Mouse (Mus musculus) forebrain, embryonic 16.5 days (tissue): Measurements from ENCODE around the gene Rasgef1a. TPM values are rescaled to one million over a fixed set of nuclear protein-coding genes. Genes with fewer than 3 reads are reported as not detected.
A peak's percentile ranks its signal among the peaks of the same experiment; 100 is the strongest.

ENCODE experiments used
- ATAC-seq: fragments of 200-750 bp; cut with Nextera tagmentation; 2 replicates; pipeline ENCODE4 v1.8.0; 2017; ENCODE audit warnings: mild to moderate bottlenecking, moderate library complexity
- H3K27ac ChIP-seq: fragments of 300-500 bp; sonication (generic); 2 replicates; pipeline ENCODE4 v1.5.1; 2014; ENCODE audit warnings: low read length, control low read depth
- H3K27me3 ChIP-seq: fragments of 300-500 bp; sonication (generic); replicated peaks from 2 replicates; pipeline ENCODE4 v1.6.1; 2014; ENCODE audit warnings: low read length; ENCODE audit not compliant: control insufficient read depth, insufficient read depth
- H3K36me3 ChIP-seq: fragments of 300-500 bp; sonication (generic); 2 replicates; pipeline ENCODE4 v1.6.1; 2014; ENCODE audit not compliant: control insufficient read depth, insufficient read depth
- H3K4me1 ChIP-seq: fragments of 300-500 bp; sonication (generic); replicated peaks from 2 replicates; pipeline ENCODE4 v1.6.1; 2014; ENCODE audit warnings: low read length; ENCODE audit not compliant: control insufficient read depth, insufficient read depth
- H3K4me2 ChIP-seq: fragments of 300-500 bp; sonication (generic); 2 replicates; pipeline ENCODE4 v1.6.1; 2014; ENCODE audit warnings: mild to moderate bottlenecking, low read length, control low read depth
- H3K4me3 ChIP-seq: fragments of 300-500 bp; sonication (generic); replicated peaks from 2 replicates; pipeline ENCODE4 v1.5.1; 2014; ENCODE audit warnings: mild to moderate bottlenecking, low read length, control low read depth
- H3K9ac ChIP-seq: fragments of 300-500 bp; sonication (generic); replicated peaks from 2 replicates; pipeline ENCODE4 v1.6.1; 2014; ENCODE audit warnings: low read depth, low read length, control low read depth
- H3K9me3 ChIP-seq: fragments of 300-500 bp; sonication (generic); 2 replicates; pipeline ENCODE4 v1.6.1; 2016; ENCODE audit warnings: low read length; ENCODE audit not compliant: control insufficient read depth
- WGBS: fragments of 180-500 bp; shearing (Covaris S2); extraction: QIAGEN DNeasy Blood & Tissue Kit; methylation state at CpG from one replicate; pipeline ENCODE4 v1.1.7; 2014; 5-methylcytosine and 5-hydroxymethylcytosine counted together
- polyA plus RNA-seq: library from polyadenylated mRNA; unstranded; fragments of >200 nt; fragmentation: Nextera tagmentation; extraction: Ambion mirVana; gene quantifications from 2 replicates; pipeline ENCODE4 v1.2.1, GENCODE M21; 2015

Rasgef1a gene
- polyA plus RNA-seq, 1 experiment from 2014 or later: 7.0 TPM

DNA sequence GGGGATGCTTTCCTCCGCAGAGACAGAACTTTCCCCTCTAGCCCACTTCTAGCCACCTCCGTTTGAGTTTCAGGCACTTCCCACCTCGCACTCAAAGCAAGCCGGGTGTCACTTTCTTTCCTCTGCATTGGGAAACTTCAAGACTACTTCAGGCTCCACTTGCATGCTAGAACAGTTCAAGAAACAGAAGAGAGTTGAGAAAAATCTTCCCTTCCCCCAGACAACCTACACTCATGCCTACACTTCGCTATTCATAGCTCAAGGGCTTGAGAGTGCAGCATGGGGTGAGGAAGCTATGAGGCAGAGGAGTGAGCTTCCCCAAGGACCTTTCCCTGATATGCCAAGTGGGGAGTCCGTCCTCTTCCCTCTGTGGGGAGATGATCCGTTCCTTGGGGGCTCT, 34.7 kb downstream of the Rasgef1a start:
- H3K4me3 ChIP-seq: no peak overlapping the region
- H3K27me3 ChIP-seq: no peaks in the 10 kb centered on the region
- no peak overlapping the region for H3K27ac ChIP-seq
- no peaks in the 10 kb centered on the region for H3K4me1 ChIP-seq
- 61% methylated on average over 7 of the region's 7 CpGs for WGBS
- no peak overlapping the region for H3K4me2 ChIP-seq
- H3K9ac ChIP-seq: no peak overlapping the region
- ATAC-seq: no peak
- H3K9me3 ChIP-seq: no peaks in the 10 kb centered on the region
- no peaks in the 10 kb centered on the region for H3K36me3 ChIP-seq

DNA sequence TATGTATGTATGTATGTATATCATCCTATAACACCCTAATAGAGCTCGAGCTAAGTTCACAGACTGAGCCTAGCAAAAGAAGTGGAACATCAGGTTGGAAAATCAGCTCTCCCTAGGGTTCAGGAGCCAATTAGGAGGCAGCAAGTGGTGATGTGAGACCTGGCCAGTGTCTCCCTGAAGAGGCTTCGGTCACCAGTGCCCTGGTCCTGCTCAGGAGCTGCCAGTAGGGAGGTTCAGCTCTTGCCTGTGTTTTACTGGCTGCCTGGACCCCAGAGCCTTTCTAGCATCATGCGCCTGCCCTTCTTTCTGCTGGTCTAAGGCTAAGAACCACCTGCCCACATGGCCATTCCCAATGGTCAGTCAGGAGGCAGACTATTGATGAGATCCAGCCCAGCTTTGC, 35.3 kb downstream of the Rasgef1a start:
- no peak for ATAC-seq
- H3K27ac ChIP-seq: no peak overlapping the region
- H3K9ac ChIP-seq: no peak overlapping the region
- no peaks in the 10 kb centered on the region for H3K4me1 ChIP-seq
- no peaks in the 10 kb centered on the region for H3K27me3 ChIP-seq
- H3K4me2 ChIP-seq: no peak overlapping the region
- no peak overlapping the region for H3K4me3 ChIP-seq
- whole genome bisulfite sequencing: 84% methylated on average over 3 of the region's 3 CpGs
- no peaks in the 10 kb centered on the region for H3K9me3 ChIP-seq
- H3K36me3 ChIP-seq: no peaks in the 10 kb centered on the region

DNA sequence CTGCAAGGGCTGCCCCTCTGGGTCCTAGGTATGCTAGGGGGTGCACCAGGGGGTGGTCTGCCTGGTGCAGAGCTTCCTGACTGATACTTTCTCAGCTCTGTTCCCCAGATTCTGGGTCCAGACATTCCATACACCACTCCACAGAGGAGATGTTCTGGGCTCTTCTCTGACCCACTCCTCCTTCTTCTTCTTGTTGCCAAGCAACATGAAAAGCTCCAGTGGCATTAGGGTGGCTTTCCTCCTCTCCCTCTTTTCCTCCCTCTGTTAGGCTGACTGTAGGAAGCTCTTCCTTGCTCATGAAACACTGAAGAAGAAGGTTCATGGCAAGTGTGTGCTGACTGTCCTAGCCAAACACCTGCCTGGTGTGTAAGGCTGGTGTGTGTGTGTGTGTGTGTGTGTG, 35.7 kb downstream of the Rasgef1a start:
- Histone ChIP-seq H3K9ac (no peak overlapping the region), H3K4me2 (no peak overlapping the region), H3K36me3 (no peaks in the 10 kb centered on the region), H3K27me3 (no peaks in the 10 kb centered on the region), H3K27ac (no peak overlapping the region), H3K4me1 (no peaks in the 10 kb centered on the region), H3K4me3 (no peak overlapping the region), H3K9me3 (no peaks in the 10 kb centered on the region)
- no peak for ATAC-seq

DNA sequence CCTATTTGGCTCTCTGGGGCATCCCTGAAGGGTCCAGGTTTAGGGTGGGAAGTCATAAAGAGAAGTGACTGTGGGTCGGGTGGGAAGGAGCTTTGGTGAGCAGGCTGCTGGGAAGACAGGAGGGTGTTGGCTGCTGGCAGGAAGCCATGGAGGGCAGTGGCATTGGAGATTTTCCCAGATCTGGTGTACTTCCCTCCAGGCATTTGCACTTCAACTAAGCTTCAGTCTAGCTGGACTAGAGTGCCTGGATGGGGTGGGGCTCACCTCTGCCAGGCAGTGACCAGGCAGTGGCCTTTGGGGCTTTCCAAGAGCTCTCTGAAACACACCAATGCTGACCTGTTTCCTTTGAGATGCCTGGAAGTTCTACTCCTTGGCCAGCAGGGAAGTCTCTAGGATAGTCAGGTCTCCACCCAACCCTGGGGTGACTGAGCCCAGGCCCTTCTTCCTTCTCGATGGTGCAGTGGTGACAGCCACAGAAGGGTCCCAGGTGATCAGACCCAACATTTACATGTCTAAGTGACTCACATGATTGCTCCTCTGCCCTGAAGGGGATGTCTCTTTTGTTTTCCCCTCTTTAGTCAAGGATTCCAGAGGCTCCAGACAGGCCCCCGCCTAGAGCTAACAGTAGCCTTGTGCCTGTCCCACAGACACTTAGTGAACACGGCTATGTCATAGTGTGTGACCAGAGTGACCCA, 36.7 kb downstream of the Rasgef1a start:
- no peak overlapping the region for H3K4me3 ChIP-seq
- H3K4me1 ChIP-seq: no peaks in the 10 kb centered on the region
- ATAC-seq: no peak
- H3K27ac ChIP-seq: no peak overlapping the region
- H3K9me3 ChIP-seq: no peaks in the 10 kb centered on the region
- H3K9ac ChIP-seq: no peak overlapping the region
- H3K4me2 ChIP-seq: no peak overlapping the region
- H3K27me3 ChIP-seq: no peaks in the 10 kb centered on the region
- H3K36me3 ChIP-seq: no peaks in the 10 kb centered on the region
- 77% methylated on average over 4 of the region's 4 CpGs for WGBS

DNA sequence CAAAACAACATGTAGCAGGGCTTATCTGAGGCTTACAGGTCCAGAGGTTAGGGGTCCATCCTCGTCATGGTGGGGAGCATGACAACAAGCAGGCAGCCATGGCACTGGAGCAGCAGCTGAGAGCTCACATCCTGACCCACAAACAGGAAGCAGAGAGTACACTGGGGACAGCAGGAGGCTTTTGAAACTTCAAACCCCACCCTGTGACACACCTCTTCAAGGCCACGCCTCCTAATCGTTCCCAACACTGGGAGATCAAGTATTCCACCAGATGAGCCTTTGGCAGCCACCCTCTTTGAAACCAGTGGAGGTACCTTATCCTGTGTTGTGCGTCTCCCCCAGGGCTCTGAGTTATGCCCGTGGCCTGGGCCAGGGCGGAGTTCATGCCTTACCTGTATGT, 38.5 kb downstream of the Rasgef1a start:
- Histone ChIP-seq H3K4me2 (no peak overlapping the region), H3K36me3 (no peaks in the 10 kb centered on the region), H3K9ac (no peak overlapping the region), H3K27ac (no peak overlapping the region), H3K9me3 (no peaks in the 10 kb centered on the region), H3K27me3 (no peaks in the 10 kb centered on the region), H3K4me1 (no peaks in the 10 kb centered on the region), H3K4me3 (no peak overlapping the region)
- 91% methylated on average over 6 of the region's 6 CpGs for WGBS
- ATAC-seq: no peak

DNA sequence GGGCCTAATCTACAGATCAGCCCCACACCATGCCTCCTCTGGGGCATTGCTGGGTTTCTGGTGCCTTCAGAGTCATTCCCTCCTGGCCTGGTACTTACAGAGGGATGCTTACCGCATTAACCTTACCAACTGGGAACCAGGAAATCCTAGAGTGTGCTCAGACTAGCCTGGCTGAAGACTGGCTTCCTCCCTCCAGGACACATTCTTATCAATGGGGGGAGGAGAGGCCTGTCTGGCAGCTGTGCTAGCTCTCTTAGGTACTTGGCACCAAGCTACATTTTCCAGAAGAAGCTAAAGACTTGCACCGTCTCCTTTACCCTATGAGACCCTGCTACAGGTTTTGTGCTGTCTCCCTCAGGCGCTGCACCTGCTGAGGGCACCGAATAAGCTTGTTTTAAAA, 40.2 kb downstream of the Rasgef1a start:
- Histone ChIP-seq H3K36me3 (no peaks in the 10 kb centered on the region), H3K4me2 (no peak overlapping the region), H3K27me3 (no peaks in the 10 kb centered on the region), H3K9me3 (no peaks in the 10 kb centered on the region), H3K4me3 (no peak overlapping the region), H3K9ac (no peak overlapping the region), H3K4me1 (no peaks in the 10 kb centered on the region), H3K27ac (no peak overlapping the region)
- 89% methylated on average over 4 of the region's 4 CpGs for WGBS
- ATAC-seq: no peak

DNA sequence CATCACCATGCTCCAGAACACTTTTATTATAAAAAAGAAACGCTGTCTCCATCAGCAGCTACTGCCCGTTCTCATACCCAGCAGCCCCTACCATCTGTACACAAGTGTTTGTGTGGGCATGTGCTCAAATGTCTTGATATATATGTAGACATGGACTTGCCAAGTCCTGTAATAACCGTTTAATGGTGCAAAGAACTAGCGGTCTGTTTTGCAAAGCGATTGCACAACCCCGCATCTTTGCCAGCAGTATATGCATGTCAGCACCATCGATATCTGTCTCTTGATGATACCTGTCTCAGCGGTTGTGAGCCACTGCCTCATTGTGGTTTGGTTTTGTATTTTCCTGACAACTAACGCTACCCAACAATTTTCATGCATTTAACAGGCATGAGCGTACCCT, 44.0 kb downstream of the Rasgef1a start:
- H3K36me3 ChIP-seq: no peaks in the 10 kb centered on the region
- H3K4me1 ChIP-seq: no peaks in the 10 kb centered on the region
- no peaks in the 10 kb centered on the region for H3K9me3 ChIP-seq
- no peaks in the 10 kb centered on the region for H3K27me3 ChIP-seq
- no peak overlapping the region for H3K4me2 ChIP-seq
- WGBS: 80% methylated on average over 10 of the region's 10 CpGs
- no peak overlapping the region for H3K27ac ChIP-seq
- H3K4me3 ChIP-seq: no peak overlapping the region
- no peak for ATAC-seq
- H3K9ac ChIP-seq: no peak overlapping the region

DNA sequence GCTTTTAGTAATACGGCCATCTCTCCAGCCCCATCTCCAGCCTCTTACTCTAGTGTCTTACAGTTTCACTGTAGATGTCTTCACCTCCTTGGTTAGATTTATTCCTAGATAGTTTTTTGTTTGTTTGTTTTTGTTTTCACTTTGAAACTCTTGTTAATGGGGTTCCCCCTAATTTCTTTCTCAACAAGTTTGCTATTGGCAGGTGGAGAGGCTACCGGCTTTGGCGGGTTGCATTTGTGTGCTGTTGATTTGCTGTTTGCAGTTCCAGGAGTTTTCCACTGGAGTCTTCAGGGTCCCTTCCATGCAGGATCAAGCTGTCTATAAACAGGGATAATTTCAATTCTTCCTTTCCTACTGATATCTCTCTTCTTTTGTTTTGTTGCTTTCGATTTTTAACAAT, 50.0 kb downstream of the Rasgef1a start:
- Histone ChIP-seq H3K9me3 (no peaks in the 10 kb centered on the region), H3K4me1 (peaks cover 12% of the 10 kb centered on the region), H3K9ac (no peak overlapping the region), H3K4me3 (no peak overlapping the region), H3K27me3 (peaks cover 5% of the 10 kb centered on the region), H3K4me2 (no peak overlapping the region), H3K27ac (no peak overlapping the region), H3K36me3 (no peaks in the 10 kb centered on the region)
- ATAC-seq: no peak
- WGBS: 91% methylated on average over 4 of the region's 4 CpGs

DNA sequence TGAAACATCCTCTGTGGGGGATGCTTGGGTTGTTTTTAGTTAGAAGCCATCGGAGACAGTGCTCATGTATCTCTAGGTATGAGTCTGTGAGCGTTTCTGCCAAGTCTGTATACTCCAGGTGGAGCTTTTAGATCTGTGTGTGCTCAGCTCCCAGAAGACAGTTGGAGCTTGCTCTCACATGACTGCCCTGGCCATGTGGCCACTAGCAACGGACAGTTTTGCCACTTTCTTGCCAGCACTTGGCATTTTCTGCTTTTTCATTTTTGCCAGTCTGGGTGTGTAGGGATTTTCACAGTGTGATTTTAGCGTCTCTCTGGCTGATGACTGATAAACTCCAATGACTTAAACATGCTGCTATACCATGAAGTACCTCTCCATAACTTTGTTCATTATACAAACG, 52.0 kb downstream of the Rasgef1a start:
- Histone ChIP-seq H3K4me2 (no peak overlapping the region), H3K27me3 (peaks cover 5% of the 10 kb centered on the region), H3K4me3 (no peak overlapping the region), H3K36me3 (no peaks in the 10 kb centered on the region), H3K9me3 (no peaks in the 10 kb centered on the region), H3K4me1 (peaks cover 19% of the 10 kb centered on the region), H3K9ac (no peak overlapping the region), H3K27ac (no peak overlapping the region)
- WGBS: 70% methylated on average over 5 of the region's 5 CpGs
- ATAC-seq: no peak

DNA sequence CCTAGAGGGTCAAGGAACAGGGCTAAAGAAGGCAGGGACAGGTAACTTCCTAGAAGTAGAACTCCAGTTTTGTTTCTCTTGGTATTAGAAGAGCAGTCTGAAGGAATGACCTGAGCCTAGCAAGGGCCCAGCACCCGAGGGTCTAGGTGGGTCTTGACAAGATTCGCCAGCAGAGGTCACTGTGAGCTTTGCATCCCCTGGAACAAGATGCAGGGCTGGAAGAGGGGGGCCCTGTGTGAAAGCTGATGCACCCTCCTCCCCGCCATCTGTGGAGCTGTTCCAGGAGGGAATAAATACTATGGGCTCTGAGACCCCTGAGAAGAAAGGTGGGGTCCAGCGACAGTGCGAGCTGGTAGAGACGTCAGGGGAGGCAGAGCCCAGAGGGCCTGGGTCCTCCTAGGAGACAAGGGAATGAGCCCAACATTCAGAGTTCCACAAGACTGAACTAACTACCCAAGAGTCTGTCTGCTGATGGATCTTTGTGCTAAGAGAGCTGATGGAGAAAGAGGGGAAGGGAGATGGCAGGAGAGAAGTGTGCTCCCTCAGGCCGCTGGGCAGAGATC, 53.8 kb downstream of the Rasgef1a start:
- WGBS: 4% methylated on average over 7 of the region's 7 CpGs
- H3K4me2 ChIP-seq: peak overlapping the region; percentile 1; the same call in 1 of the 2 replicates
- H3K9me3 ChIP-seq: no peaks in the 10 kb centered on the region
- H3K27ac ChIP-seq: no peak overlapping the region
- peaks cover 19% of the 10 kb centered on the region for H3K4me1 ChIP-seq
- H3K9ac ChIP-seq: no peak overlapping the region
- ATAC-seq: peak; percentile 47
- H3K27me3 ChIP-seq: peaks cover 5% of the 10 kb centered on the region
- H3K4me3 ChIP-seq: no peak overlapping the region
- no peaks in the 10 kb centered on the region for H3K36me3 ChIP-seq
